Mouse (Mus musculus) heart, adult 2 months (tissue): Measurements from ENCODE around the gene Gm37240.

Experiments
- EP300 ChIP-seq: fragments of 200-500 bp; IDR thresholded peaks from 2 replicates; pipeline ENCODE4 v1.6.1; 2011; ENCODE audit warnings: low read depth, low read length, control low read depth; ENCODE audit not compliant: insufficient read depth
- POLR2A ChIP-seq: fragments of 200-500 bp; IDR thresholded peaks from 2 replicates; pipeline ENCODE4 v1.6.1; 2011; ENCODE audit warnings: mild to moderate bottlenecking, low read depth, low read length, control low read depth; ENCODE audit not compliant: insufficient read depth

DNA sequence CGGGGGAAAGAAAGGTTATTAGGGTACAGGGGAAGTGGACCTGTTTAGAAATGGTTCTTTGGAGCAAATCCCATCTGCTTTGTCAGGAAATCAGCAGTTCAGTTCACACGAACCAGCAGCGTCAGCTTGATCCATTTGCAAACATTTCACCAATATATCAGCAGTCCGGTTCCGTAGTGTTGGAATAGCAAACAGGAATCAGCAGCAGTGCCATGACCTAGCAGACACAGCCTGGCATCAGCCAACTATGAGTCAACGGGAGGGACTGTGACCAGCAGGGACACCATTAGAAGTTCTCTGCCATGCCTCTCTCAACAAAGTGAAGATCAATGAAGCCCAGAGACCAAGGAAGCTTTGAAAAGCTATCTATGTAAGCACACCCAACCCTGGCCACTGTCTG, 1267.6 kb downstream of the Gm37240 start:
- no peak for TF ChIP-seq EP300
- TF ChIP-seq POLR2A = no peak
